Mouse (Mus musculus): Measurements from ENCODE around the gene Fmn2.

The Fmn2 gene

DNA sequence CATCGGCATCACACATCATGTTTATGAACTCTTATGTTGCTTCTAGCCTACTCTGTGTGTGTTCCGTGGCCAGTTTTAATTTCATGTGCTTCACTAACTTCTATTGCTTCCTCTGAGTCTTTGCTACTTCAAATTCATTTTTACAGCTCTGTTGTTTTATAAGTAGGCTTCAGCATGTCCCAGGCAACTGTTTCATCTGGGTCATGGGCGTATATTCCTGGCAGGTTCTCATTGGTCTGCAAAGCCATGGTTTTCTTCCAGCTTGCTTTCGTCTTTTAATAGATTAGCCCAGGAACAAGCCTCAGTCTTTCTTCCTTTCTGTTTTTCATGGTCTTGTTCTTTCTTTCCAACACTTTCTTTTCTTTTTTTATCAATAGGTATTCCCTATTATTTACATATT, 279.4 kb downstream of the Fmn2 start:
- no peak for DNase-seq (ENCODE audit: low read depth, low spot score)

DNA sequence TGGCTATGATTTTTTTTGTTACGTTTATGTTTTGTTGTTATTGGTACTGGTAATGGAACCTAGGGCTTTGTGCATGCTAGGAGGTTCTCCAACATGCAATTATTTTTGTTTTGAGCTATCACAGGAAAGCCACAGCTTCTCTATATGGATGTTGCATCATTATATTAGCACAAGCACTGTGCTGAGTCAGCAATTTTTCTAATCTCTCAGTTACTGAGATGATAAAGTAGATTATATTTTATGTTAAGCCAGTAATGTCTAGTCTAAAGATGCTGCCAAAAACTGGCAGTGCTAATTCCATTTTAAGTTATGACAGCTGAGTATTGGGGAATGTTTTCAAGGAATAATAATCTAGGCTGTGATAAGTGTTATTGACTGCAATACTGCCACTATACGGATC, 287.0 kb downstream of the Fmn2 start:
- no peak for DNase-seq (ENCODE audit: low read depth, low spot score)

DNA sequence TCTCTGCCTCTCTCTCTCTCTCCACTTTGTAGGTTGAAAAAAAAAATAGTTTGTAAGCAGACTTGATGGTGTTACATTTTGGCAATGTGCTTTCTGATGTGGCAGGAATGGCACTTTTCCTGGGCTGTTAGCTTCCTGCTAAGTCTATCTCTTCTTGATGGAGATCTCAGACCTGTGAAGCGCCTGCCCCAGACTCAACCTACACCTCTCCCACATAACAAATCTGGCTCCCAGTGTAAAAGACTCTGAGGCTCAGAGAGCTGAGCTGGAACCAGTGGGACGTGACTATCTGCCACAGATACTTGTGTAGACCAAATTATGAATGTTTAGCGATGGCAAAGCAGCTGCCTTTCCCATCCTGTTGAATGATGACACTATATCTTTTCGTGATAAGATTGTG, 310.2 kb downstream of the Fmn2 start:
- DNase-seq (ENCODE audit: low read depth, low spot score), result no peak

DNA sequence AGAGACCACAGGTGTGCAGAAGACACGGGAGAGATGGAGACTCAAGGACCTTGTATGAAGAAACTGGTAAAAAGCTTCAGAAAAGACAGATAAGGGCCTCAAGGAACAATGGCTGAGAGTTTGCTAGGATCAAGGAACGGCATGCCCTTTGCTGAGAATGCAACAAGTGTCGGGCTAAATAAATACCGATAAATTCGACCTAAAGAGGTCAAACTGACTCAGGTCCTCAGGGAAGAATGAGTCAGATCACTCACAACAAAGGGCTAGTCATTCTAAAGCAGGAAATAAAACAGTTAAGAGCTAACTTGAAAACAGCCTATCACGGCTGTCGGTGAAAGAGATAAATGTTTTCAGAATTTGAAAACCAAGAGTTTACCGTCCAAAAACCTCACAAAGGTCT, 324.9 kb downstream of the Fmn2 start:
- DNase-seq (ENCODE audit: low read depth, low spot score), result no peak

DNA sequence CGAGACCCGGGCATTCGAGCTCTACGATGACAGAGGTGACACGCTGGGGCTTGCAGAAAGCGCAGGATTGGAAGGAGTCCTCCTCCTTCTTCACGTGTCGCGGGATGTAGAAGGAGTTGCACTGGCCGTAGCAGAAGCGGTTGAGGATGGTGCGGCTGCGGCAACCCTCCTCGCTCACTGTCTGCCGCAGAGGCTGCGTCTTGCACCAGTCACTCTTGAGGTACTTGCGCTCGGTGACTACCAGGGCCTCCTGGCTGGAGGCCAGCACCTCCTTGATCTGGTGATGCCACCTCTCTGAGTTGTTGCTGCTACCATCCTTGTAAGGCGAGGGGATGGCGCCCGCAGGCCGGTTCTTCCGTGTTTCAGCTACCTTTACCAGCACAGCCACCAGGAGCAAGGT, 335.2 kb downstream of the Fmn2 start:
- DNase-seq (ENCODE audit: low read depth, low spot score), result peak; percentile 7

DNA sequence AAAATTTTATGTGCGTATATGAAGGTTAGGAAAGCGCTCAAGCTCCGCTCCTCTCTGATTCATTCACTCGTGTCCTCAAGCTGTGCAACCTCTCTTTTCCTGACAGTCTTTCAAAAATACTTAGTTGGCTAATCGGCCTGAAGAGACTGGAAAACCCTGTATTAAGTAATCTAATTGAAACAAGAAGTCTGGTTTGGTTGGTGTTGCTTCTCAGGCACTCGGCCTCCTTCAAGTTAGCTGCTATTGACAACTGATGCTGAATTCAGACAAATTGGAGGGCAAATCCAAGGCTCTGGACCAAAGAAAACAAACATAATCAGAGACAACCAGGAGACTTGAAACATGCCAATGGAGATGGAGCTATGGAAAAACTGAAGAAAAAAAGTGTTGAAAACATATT, 343.2 kb downstream of the Fmn2 start:
- DNase-seq (ENCODE audit: low read depth, low spot score), result no peak

DNA sequence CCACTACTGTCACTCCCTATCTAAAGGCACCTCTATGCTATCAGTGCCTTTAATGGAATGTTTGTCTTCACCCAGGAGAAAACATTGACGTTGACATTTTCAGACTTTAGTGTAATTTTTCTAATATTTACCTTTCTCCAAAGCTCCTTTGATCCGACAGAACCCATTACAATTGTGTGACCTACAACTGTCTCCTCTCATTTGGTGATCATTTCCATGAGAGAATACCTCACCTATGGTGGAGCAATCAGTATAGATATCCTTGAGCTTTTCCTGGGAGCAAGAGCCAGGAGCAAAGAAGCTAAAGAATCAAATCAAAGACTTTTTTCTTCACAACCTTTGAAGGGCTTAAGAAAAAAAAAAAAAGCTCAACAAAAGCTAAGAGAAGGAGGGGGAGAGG, 354.6 kb downstream of the Fmn2 start:
- DNase-seq (ENCODE audit: low read depth, low spot score), result no peak

DNA sequence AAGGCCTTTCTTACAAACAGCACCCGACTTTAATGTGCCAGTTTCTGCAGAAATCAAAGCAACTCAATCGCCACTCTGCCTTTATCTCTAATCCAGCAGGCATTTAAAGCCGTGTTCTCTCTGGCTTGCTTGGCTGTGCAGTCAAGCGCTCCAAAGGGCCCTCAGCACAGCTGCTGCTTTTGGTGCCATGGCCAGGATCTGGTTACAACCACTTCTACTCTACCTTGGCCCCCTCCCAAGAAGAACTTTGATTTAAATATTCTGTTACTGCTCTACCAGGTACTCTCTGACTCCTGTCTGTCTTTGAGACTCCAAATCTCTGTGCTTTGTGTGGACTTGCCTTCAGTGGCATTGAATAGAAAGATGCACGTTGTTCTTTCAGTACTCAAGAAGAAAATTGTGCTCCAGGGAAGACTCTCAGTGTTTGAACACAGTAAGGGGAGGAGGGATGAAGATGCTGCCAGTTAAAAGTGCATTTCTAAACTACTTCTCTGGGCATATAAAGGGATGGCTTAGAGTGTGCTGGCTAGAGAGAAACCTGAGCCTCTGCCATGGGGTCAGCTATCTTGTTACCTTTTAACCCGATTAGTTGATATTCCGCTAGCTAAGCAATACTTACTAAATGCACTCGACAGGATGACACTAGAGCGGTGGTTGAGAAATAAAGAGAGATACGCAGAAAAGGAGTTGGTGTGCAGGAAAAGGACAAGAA, 358.9 kb downstream of the Fmn2 start:
- DNase-seq (ENCODE audit: low read depth, low spot score), result no peak

All from ZHBTc4 (cell line).